Mouse (Mus musculus) kidney, adult 10 weeks (tissue): ENCODE measurements around the gene Pou5f1. TPM values are rescaled to one million over a fixed set of nuclear protein-coding genes. Genes with fewer than 3 reads are reported as not detected.

Experiments
- polyA plus RNA-seq: library from polyadenylated mRNA; stranded (reverse); fragments of 350-450 nt; fragmentation: Illumina TruSeq; extraction: RNeasy Lipid Tissue Mini Kit (QIAGEN cat#74804); gene quantifications from one replicate; pipeline ENCODE4 v1.2.3, GENCODE M21; 2014; ENCODE audit warnings: low read depth, low replicate concordance

The Pou5f1 gene
- not detected for polyA plus RNA-seq

DNA sequence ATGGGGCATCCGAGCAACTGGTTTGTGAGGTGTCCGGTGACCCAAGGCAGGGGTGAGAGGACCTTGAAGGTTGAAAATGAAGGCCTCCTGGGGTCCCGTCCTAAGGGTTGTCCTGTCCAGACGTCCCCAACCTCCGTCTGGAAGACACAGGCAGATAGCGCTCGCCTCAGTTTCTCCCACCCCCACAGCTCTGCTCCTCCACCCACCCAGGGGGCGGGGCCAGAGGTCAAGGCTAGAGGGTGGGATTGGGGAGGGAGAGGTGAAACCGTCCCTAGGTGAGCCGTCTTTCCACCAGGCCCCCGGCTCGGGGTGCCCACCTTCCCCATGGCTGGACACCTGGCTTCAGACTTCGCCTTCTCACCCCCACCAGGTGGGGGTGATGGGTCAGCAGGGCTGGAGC is at the start of gene Pou5f1:
Pou5f1 (plus strand) TSS at position 243 of the 400 bp plus-strand sequence.

DNA sequence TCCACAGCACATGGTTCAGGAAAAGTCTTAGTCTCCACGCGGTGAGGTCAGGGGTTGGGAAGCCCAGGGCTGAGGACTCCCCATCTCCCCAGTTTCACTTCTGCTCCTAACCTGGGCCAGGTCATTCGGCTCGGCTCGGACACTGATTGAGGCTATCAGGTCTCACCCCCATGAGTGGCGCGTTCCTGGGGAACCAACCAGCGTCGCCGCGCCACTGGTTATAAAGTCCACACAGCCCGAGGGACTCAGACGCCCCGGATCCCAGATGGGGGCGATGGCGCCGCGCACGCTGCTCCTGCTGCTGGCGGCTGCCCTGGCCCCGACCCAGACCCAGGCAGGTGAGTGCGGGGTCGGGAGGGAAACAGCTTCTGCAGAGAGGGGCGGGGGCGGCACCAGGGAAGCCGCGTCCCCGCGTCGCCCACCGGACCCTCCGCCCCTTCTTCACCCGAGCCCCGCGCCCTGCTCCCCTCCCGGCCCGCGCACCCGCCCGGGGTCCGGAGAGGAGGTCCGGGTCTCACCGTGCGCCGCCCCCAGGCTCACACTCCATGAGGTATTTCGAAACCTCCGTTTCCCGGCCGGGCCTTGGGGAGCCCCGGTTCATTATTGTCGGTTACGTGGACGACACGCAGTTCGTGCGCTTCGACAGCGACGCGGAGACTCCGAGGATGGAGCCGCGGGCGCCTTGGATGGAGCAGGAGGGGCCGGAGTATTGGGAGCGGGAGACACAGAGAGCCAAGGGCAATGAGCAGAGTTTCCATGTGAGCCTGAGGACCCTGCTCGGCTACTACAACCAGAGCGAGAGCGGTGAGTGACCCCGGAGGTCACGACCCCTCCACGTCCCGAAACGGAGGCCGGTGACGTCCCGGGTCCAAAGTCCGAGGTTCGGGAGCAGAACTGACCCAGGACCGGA is 35.7 kb upstream of the Pou5f1 start, which contains the start of gene H2-Q10:
H2-Q10 (plus strand) TSS at position 248 of the 910 bp plus-strand sequence.

DNA sequence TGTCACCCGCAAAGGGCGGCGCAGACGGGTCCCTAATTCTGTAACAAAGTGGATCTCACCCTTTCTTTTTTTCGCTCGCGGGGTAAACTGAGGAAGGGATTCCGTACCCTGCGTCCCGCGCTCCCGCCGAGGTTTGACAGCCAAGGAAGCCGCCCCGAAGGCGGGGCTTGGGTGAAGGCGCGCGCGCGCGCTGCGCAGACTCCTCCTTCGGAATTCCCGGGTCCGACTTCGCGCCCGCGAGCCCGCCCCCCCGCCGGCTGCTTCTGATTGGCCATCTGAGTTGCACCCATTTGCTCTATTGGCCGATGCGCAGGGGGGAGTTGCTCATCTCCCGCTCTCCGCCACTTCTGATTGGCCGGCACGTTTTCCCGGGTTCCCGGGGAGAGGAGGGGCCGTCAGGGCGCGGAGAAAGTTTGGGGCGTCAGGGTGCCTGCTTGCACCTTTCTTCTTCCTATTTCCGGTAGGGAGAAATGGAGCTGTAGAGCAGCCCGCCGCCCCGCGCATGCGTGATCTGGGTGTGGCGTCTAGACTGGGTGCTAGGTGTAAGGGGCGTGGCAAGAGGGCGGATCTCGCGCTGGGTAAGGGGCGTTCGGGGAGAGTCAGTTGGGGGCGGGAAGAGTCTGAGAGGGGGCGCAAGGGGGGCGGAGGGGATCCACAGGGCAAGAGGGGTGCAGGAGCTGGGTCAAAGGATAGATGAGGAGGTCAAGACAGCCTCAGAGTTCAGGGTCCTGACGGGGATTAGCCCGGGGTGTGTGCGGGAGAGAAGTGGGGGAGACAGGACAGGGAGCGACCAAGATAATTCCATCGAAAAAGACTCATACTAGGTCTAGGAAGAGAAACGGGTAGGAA is 11.1 kb downstream of the Pou5f1 start, which contains the start of the genes Tcf19 and Cchcr1:
Tcf19 (minus strand) TSS at position 173 of the 849 bp plus-strand sequence.
Cchcr1 (plus strand) TSS at position 449 of the 849 bp plus-strand sequence.

DNA sequence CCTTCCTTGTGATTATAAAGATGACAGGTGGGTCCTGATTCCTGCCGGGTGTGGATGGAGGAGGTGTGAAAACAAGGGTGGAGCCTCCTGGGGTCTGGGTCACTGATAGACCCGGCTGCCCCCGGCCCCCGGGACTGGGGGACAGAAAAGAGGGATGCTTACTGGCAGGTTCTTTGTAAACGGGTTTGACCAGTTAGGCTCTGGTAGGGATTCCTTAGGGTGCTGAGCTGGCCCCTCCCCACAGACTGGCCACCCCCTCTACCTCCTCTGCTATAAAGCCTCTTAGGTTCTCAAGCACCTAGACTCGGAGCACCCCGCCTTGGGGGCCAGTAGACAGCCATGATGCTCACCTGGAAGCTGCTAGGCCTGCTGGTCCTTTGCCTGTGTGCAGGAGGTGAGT is 27.1 kb downstream of the Pou5f1 start, which contains the start of gene Psors1c2:
Psors1c2 (plus strand) TSS at position 301 of the 400 bp plus-strand sequence.

DNA sequence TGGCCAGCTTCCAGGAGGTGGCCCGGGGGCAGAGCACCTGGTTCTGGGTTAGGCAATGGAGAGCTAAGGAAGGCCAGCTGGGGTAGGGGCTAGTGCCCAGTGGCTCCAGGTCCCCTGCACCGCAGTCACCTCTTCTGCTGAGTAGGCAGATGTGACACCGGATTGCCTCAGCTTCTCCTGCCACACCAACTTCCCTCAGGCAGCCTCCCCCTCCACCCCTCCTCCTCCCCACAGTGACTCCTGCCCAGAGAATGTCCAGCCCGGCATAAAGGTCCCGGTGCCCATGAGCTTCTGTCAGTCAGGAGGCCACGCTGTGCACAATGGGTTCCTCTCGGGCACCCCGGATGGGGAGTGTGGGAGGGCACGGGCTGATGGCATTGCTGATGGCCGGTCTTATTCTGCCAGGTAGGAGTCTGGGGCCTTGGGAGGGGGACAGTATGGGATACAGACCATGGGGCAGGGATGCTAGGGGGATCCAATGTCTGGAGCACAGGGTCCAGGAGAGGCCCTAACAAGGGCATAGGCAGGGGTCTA is 46.1 kb downstream of the Pou5f1 start, which contains the start of gene Cdsn:
Cdsn (plus strand) TSS at position 248 of the 534 bp plus-strand sequence.

Other genes with a start within 250 kb of the Pou5f1 start
- 26.4 TPM for gene H2-D1, start 243.3 kb upstream of the Pou5f1 start, polyA plus RNA-seq
- gene H2-Q1, start 185.6 kb upstream of the Pou5f1 start, polyA plus RNA-seq, result 0.28 TPM
- 4.2 TPM for gene H2-Q2, start 163.8 kb upstream of the Pou5f1 start, polyA plus RNA-seq
- 13.7 TPM for gene H2-Q4, start 126.4 kb upstream of the Pou5f1 start, polyA plus RNA-seq
- gene H2-Q6, start 81.2 kb upstream of the Pou5f1 start, polyA plus RNA-seq, result 21.9 TPM
- gene H2-Q7, start 66.9 kb upstream of the Pou5f1 start, polyA plus RNA-seq, result 4.7 TPM
- 0.44 TPM for gene H2-Q10, start 35.9 kb upstream of the Pou5f1 start, polyA plus RNA-seq
- gene Tcf19, start 10.8 kb downstream of the Pou5f1 start, polyA plus RNA-seq, result 1.1 TPM
- 0.85 TPM for gene Cchcr1, start 11.1 kb downstream of the Pou5f1 start, polyA plus RNA-seq
- gene Psors1c2, start 27.2 kb downstream of the Pou5f1 start, polyA plus RNA-seq, result not detected
- gene Cdsn, start 46.1 kb downstream of the Pou5f1 start, polyA plus RNA-seq, result not detected
- not detected for gene 2300002M23Rik, start 61.4 kb downstream of the Pou5f1 start, polyA plus RNA-seq
- gene Sfta2, start 95.5 kb downstream of the Pou5f1 start, polyA plus RNA-seq, result not detected
- gene Gm9573, start 120.6 kb downstream of the Pou5f1 start, polyA plus RNA-seq, result not detected
- gene Mucl3, start 137.7 kb downstream of the Pou5f1 start, polyA plus RNA-seq, result not detected
- gene Vars2, start 161.6 kb downstream of the Pou5f1 start, polyA plus RNA-seq, result 1.1 TPM
- gene Gtf2h4, start 167.7 kb downstream of the Pou5f1 start, polyA plus RNA-seq, result 1.7 TPM
- gene Ddr1, start 198.6 kb downstream of the Pou5f1 start, polyA plus RNA-seq, result 7.2 TPM